Comparison of ENCODE assay signal across 9 mouse cellular contexts in genomic region chr16:9993255-9994040, GRCm38 (mm10). TPM values are rescaled to one million over a fixed set of nuclear protein-coding genes. Genes with fewer than 3 reads are reported as not detected.
DNase-seq lines count a peak whose midpoint lies in the region; ATAC-seq and TF ChIP-seq lines count a peak whose summit lies in the region.
"Had no signal": no experiment of that assay in that cellular context is flagged by ENCODE, and none has a peak within 500 bp of the region (broad histone marks: within the 10 kb centered on the region; RNA-seq: fewer than 3 reads in every experiment).

No protein-coding gene starts in this region.

- WGBS in heart, embryonic 15.5 days, result 3% methylated on average over 39 of the region's 39 CpGs
- WGBS in liver, embryonic 15.5 days (ENCODE audit: insufficient replicate concordance), result 2% methylated on average over 39 of the region's 39 CpGs
- WGBS in olfactory bulb, adult 2 months, result under 1% methylated on average over 39 of the region's 39 CpGs

- H3K9me3 ChIP-seq in heart, embryonic 15.5 days (replicated peaks), result no peaks in the 10 kb centered on the region
- H3K9me3 ChIP-seq in liver, embryonic 15.5 days (replicated peaks), result no peaks in the 10 kb centered on the region

- H3K9ac ChIP-seq in heart, embryonic 15.5 days, result no peak overlapping the region
- H3K9ac ChIP-seq in liver, embryonic 15.5 days, result no peak overlapping the region

- H3K36me3 ChIP-seq in heart, embryonic 15.5 days, result no peaks in the 10 kb centered on the region
- H3K36me3 ChIP-seq in liver, embryonic 15.5 days (replicated peaks), result no peaks in the 10 kb centered on the region

- TF ChIP-seq POLR2A in olfactory bulb, adult 2 months (IDR thresholded peaks at IDR 0.05; ENCODE audit: insufficient read depth, low read depth, low read length), result no peak

- peak overlapping the region; percentile 69 for H3K4me2 ChIP-seq in heart, embryonic 15.5 days
- peak overlapping the region; percentile 41 for H3K4me2 ChIP-seq in liver, embryonic 15.5 days

- H3K27me3 ChIP-seq in heart, embryonic 15.5 days, result peaks cover 81% of the 10 kb centered on the region
- peaks cover 60% of the 10 kb centered on the region for H3K27me3 ChIP-seq in liver, embryonic 15.5 days

- peaks cover 29% of the 10 kb centered on the region for H3K4me1 ChIP-seq in heart, embryonic 15.5 days (replicated peaks)
- H3K4me1 ChIP-seq in liver, embryonic 15.5 days (replicated peaks), result peaks cover 5% of the 10 kb centered on the region; the same call in 1 of the 2 replicates
- peaks cover 24% of the 10 kb centered on the region for H3K4me1 ChIP-seq in olfactory bulb, adult 2 months (ENCODE audit: control insufficient read depth, insufficient read depth, low read length)

- peak overlapping the region; percentile 37 for H3K4me3 ChIP-seq in heart, embryonic 15.5 days
- H3K4me3 ChIP-seq in liver, embryonic 15.5 days (replicated peaks), result no peak overlapping the region
- H3K4me3 ChIP-seq in olfactory bulb, adult 2 months (ENCODE audit: insufficient read depth, low read depth, low read length), result peak overlapping the region; percentile 82

- ATAC-seq in heart, embryonic 15.5 days (replicated peaks; ENCODE audit: insufficient number of reproducible peaks, insufficient read depth, low FRiP score, low read depth), result peak; percentile 23; the same call in 1 of the 2 replicates
- ATAC-seq in liver, embryonic 15.5 days (ENCODE audit: insufficient read depth), result no peak
- no peak for ATAC-seq in megakaryocyte, adult 5-6 weeks (ENCODE audit: poor library complexity, severe bottlenecking)

- H3K27ac ChIP-seq in heart, embryonic 15.5 days, result no peak overlapping the region
- H3K27ac ChIP-seq in liver, embryonic 15.5 days (replicated peaks), result no peak overlapping the region
- peak overlapping the region; percentile 88 for H3K27ac ChIP-seq in olfactory bulb, adult 2 months (ENCODE audit: insufficient read depth, low read depth, low read length)

- TF ChIP-seq CTCF in olfactory bulb, adult 2 months (IDR thresholded peaks at IDR 0.05; ENCODE audit: insufficient read depth, low read depth, low read length), result peak; percentile 83

- peak; percentile 42 for DNase-seq in kidney, adult 18-20 months
- no peak for DNase-seq in kidney, adult 11 months
- peak; percentile 79 for DNase-seq in embryo, embryonic 10.5 days (ENCODE audit: low spot score)
- peak; percentile 74 to 78 for DNase-seq in kidney, postnatal 4 days

RNA-seq across cellular contexts. Expression of gene Grin2a, which starts 1.9 kb away (rescaled TPM):
- polyA plus RNA-seq in heart, embryonic 15.5 days (2015; fragmentation: Nextera tagmentation; extraction: Ambion mirVana), result 0.44 and 0.49 TPM in 2 replicates
- 0.01 TPM in 1 of 2 replicates, not detected in the other for polyA plus RNA-seq in liver, embryonic 15.5 days (2015; fragmentation: Nextera tagmentation; extraction: Ambion mirVana)
- polyA plus RNA-seq in olfactory bulb, adult 2 months (2012; ENCODE audit: insufficient read depth, insufficient read length, low replicate concordance, missing spikeins), result 36.5 TPM in 1 of 2 replicates, not detected in the other
- not detected in 2 replicates for total RNA-seq in megakaryocyte, adult 5-6 weeks (2015)
- 0.11 TPM in 1 of 2 replicates, not detected in the other for total RNA-seq in megakaryocyte, adult 5-6 weeks (2017)
- total RNA-seq: MEL had no signal
